ENCODE assay signal across 19 mouse cellular contexts in genomic region chrX:57378579-57378978, GRCm38 (mm10). TPM values are rescaled to one million over a fixed set of nuclear protein-coding genes. Genes with fewer than 3 reads are reported as not detected.
"Had no signal": no experiment of that assay in that cellular context is flagged by ENCODE, and none has a peak within 500 bp of the region (broad histone marks: within the 10 kb centered on the region; RNA-seq: fewer than 3 reads in every experiment).

No protein-coding gene starts in this region.

- H3K9me3 ChIP-seq: limb, embryonic 12.5 days; liver, embryonic 13.5 days; lung, embryonic 15.5 days; midbrain, embryonic 12.5 days; neural tube, embryonic 13.5 days had no signal

- H3K27me3 ChIP-seq: limb, embryonic 12.5 days; liver, embryonic 13.5 days; lung, embryonic 15.5 days; midbrain, embryonic 12.5 days; neural tube, embryonic 13.5 days had no signal

- ATAC-seq: liver, postnatal 0 days; midbrain, embryonic 16.5 days had no signal

- H3K4me3 ChIP-seq: limb, embryonic 12.5 days; liver, embryonic 13.5 days; lung, embryonic 15.5 days; midbrain, embryonic 12.5 days; neural tube, embryonic 13.5 days had no signal

- H3K27ac ChIP-seq: limb, embryonic 12.5 days; liver, embryonic 13.5 days; lung, embryonic 15.5 days; macrophage; midbrain, embryonic 12.5 days; neural tube, embryonic 13.5 days had no signal

- H3K9ac ChIP-seq: limb, embryonic 12.5 days; liver, embryonic 13.5 days; liver, postnatal 0 days; lung, embryonic 15.5 days; midbrain, embryonic 12.5 days; neural tube, embryonic 13.5 days had no signal

- H3K4me1 ChIP-seq: limb, embryonic 12.5 days; lung, embryonic 15.5 days; midbrain, embryonic 12.5 days; neural tube, embryonic 13.5 days had no signal

- H3K4me2 ChIP-seq: limb, embryonic 12.5 days; liver, embryonic 13.5 days; lung, embryonic 15.5 days; midbrain, embryonic 12.5 days; neural tube, embryonic 13.5 days had no signal

- DNase-seq: layer of hippocampus, adult 9-11 months; layer of hippocampus, postnatal 36 days; liver; liver, embryonic 13.5 days; liver, postnatal 0 days; lung, postnatal 14 days; retina, postnatal 1 day; right cerebral cortex, postnatal 4 days; spleen, adult 18-20 months; thymus, adult 18-20 months; thymus, postnatal 14 days had no signal

RNA-seq across cellular contexts. Expression of gene Gm364, which starts 30.4 kb away (rescaled TPM):
- polyA plus RNA-seq: intestine, embryonic 14.5 days; limb, embryonic 12.5 days; liver, embryonic 13.5 days; liver, postnatal 0 days; lung, embryonic 15.5 days; macrophage; midbrain, embryonic 12.5 days; midbrain, embryonic 16.5 days; neural tube, embryonic 13.5 days; stomach, embryonic 14.5 days had no signal
